ENCODE assay signal across 20 mouse cellular contexts in genomic region chr15:94480248-94480647, GRCm38 (mm10).
"Had no signal": no experiment of that assay in that cellular context is flagged by ENCODE, and none has a peak within 500 bp of the region (broad histone marks: within the 10 kb centered on the region; RNA-seq: fewer than 3 reads in every experiment).

No protein-coding gene starts in this region.

- DNase-seq: kidney, postnatal 25 days; layer of hippocampus, adult 9-11 months; liver; lung, adult 18-20 months; lung, postnatal 10 days; lung, postnatal 36 days; right cerebral cortex, adult 18-20 months; right cerebral cortex, postnatal 14 days; right cerebral cortex, postnatal 4 days; thymus, postnatal 25 days had no signal

- H3K9me3 ChIP-seq: limb, embryonic 10.5 days; limb, embryonic 13.5 days; liver, embryonic 12.5 days; liver, embryonic 15.5 days; lung, embryonic 15.5 days; midbrain, embryonic 13.5 days; stomach, embryonic 15.5 days had no signal

- H3K4me1 ChIP-seq: liver, embryonic 12.5 days; liver, embryonic 15.5 days; lung, embryonic 15.5 days; stomach, embryonic 15.5 days had no signal

- H3K4me2 ChIP-seq: limb, embryonic 13.5 days; liver, embryonic 12.5 days; liver, embryonic 15.5 days; lung, embryonic 15.5 days; midbrain, embryonic 13.5 days; stomach, embryonic 15.5 days had no signal

- H3K36me3 ChIP-seq: limb, embryonic 10.5 days; limb, embryonic 13.5 days; liver, embryonic 12.5 days; liver, embryonic 15.5 days; lung, embryonic 15.5 days; midbrain, embryonic 13.5 days; stomach, embryonic 15.5 days had no signal

- ATAC-seq: liver, embryonic 12.5 days; midbrain, embryonic 13.5 days; midbrain, embryonic 16.5 days had no signal

- H3K27me3 ChIP-seq: limb, embryonic 13.5 days; liver, embryonic 12.5 days; liver, embryonic 15.5 days; lung, embryonic 15.5 days; midbrain, embryonic 13.5 days; stomach, embryonic 15.5 days had no signal

- H3K4me3 ChIP-seq: layer of hippocampus, adult 2 months; limb, embryonic 10.5 days; limb, embryonic 13.5 days; liver, embryonic 12.5 days; liver, embryonic 15.5 days; lung, embryonic 15.5 days; midbrain, embryonic 13.5 days; stomach, embryonic 15.5 days had no signal

- H3K9ac ChIP-seq: limb, embryonic 13.5 days; liver, embryonic 12.5 days; liver, embryonic 15.5 days; lung, embryonic 15.5 days; midbrain, embryonic 13.5 days; stomach, embryonic 15.5 days had no signal

- H3K27ac ChIP-seq: kidney, postnatal 0 days; layer of hippocampus, adult 2 months; limb, embryonic 10.5 days; limb, embryonic 13.5 days; liver, embryonic 12.5 days; liver, embryonic 15.5 days; lung, embryonic 15.5 days; midbrain, embryonic 13.5 days; stomach, embryonic 15.5 days had no signal
